Mouse (Mus musculus): ENCODE data around the gene Med21.

Med21 gene

DNA sequence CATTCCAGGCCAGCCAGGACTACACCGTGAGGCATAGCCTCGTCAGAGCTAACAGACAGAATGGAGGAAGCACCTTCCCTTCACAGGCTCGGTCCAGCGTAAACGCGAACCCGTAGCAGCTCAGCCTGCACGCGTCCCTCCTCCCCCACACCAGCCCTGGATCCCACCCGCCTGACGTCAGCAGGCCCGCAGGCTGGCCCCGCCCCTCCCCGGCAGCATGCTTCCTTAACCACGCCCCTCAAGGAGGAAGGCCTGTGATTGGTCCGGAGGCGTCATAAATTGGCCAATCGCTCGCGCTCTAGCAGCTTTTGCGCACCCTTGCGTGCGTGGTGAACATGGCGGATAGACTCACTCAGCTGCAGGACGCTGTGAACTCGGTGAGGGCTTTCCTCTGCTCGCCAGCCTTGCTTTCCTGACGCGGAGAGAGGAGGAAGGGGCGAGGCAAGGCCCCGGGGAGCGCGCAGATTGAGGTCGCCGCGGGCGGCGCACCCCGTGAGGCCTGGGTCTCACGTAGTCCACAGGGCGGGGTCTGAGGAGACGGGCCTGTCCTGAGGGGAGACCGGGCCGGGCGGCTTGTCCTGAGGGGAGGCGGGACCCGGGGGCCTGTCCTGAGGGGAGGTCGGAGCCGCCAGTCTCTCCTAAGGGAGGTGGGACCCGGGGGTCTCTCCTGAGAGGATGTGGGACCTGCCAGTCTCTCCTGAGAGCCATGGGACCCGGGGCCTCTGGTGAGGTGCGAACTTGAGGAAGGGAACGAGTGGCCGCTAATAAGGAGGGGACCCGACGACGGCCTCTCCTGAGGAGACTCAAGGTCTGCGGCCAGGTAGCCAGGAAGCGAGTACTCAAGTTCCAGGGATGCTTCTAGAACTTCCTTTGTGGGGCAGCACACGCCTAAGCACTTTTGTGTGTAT lies at the start of gene Med21, which contains the start of gene Tm7sf3:
Med21 (plus strand) TSS at position 272 of the 908 bp plus-strand sequence.
Tm7sf3 (minus strand) TSS at position 549 of the 908 bp plus-strand sequence.
- peak; percentile 97 for DNase-seq

DNA sequence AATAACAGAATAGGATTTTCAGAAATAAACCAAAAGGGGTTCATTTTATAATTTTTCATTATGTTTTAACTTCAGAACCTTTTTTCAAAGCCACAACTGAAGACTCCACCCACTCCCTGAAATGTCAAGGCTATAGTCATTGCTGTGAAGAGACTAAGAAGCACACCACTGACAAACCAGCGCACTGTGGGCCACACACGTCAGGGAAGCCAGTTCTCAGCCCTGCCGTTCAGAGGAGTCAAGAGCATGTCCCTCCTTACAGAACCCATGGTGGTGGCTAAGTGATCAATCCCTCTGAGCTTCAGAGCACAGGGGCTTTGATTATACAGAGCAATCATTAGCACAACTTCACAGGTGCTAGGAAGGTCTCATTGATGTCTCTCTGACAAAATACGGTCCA lies 39.7 kb upstream of the Med21 start:
- no peak for DNase-seq

- no peak for DNase-seq
These were observed 38.7 kb upstream of the Med21 start for GRCm38 (mm10) chr6:146603651-146604050.

GRCm38 (mm10) chr6:146611385-146611784 lies 31.0 kb upstream of the Med21 start:
- DNase-seq, result no peak

DNA sequence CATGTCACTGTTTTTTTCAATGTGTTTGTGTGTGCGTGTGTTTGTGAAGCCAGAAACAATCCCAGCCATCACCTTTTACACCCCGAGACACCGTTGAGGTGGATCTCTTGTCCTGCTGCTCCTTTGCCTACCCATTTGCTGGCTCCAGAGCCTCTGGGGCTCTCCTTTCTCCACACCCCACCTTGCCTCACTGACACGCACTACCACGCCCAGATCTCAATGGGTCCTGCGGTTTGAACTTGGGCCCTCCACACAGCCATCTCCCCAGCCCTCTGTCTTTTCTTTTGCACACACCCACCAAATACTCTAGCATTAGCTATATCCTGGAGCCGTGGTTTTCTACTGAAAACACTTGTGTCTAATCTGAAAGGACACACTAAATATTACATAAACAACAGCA lies 30.4 kb upstream of the Med21 start:
- DNase-seq, result no peak

DNA sequence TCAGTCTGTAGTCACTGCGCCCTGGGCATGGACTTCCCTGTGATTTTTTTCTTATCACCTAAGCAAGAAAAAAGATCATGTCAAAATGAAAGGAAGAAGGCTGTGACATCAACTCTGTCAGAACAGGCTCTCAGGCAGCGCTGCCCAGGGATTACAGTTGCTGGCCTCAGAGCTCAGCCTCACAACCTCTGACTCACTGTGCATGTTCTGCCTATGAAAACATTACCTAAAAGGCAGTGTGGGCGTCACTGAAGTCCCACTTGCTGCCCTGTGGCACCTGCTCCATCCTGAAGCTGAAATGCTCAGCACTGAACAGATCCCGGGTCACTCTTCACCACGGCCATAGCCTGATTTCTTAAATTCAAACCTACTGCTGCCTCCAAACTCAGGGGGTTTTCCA lies 29.6 kb upstream of the Med21 start:
- no peak for DNase-seq

GRCm38 (mm10) chr6:146613907-146614306 lies 28.4 kb upstream of the Med21 start:
- DNase-seq, result no peak

- DNase-seq, result no peak
These were observed 27.8 kb upstream of the Med21 start for GRCm38 (mm10) chr6:146614541-146614940.

- DNase-seq, result no peak
These were observed 26.5 kb upstream of the Med21 start for GRCm38 (mm10) chr6:146615891-146616290.

GRCm38 (mm10) chr6:146616670-146617069 lies 25.7 kb upstream of the Med21 start:
- DNase-seq, result no peak

GRCm38 (mm10) chr6:146628123-146628522 lies 14.2 kb upstream of the Med21 start:
- DNase-seq, result no peak

DNA sequence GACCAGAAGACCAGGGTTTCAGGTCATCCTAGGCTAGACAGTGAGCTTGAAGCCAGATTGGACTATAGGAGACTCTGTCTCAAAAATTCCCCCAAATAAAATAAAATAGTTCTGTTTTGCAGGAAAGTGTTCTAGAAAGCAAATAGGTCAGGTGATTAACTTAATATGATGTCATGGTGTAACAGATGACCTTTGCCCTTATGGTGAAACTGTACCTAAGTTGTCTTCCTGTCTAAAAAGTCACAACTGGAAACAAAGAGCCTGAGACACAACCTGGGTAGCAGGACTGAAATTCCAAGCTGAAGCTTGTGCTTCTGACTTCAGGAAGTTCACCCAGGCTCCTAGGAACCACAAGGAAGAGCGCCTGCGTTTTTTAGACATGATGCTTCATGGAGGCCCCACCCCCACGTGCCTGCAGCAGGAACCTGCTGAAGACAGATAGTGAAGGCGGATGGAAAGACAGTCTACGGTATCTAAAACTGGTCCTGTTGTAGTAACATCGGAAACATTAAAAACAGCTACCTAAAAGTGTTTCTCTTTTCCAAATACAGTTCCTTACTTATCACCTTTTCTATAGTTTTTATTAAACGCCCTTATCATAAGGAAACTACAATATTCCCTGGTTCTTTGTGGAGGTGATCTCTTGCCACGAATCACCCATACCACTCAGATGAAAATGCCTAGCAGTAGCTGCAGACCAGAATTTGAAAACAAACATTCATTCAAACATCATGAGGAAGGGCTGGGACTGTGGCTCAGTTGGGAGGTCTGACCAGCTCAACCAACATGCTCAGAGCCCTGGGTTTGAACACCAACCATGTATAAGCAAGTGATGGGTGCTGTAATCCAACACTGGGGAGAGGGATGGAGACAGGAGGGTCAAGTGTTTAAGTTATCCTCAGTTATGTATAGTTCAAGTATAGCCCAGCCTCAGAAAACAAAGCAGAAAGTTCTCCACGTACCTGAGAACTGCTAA lies 12.3 kb upstream of the Med21 start:
- no peak for DNase-seq

DNA sequence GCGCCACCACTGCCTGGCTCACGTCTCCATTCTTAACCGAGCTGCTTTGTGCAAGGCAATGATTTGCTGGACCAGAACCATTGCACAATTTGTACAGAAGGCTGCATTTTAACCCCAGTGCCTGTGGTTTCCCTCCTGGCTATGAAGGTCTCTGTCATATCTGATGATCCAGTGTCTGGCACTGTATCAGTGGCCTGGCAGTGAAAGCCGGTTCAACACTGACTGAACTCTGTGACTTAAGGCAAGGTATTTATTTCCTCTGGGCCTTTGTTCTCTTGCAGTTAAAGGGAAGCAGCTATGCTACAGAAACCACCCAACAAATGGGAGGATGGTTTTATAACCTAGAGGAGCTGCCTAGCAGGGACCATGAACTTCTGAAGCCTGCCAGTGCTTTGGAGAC lies 11.4 kb upstream of the Med21 start:
- DNase-seq, result peak; percentile 50

GRCm38 (mm10) chr6:146631847-146632246 lies 10.5 kb upstream of the Med21 start:
- no peak for DNase-seq

- no peak for DNase-seq
These were observed 9.9 kb upstream of the Med21 start for GRCm38 (mm10) chr6:146632403-146632802.

DNA sequence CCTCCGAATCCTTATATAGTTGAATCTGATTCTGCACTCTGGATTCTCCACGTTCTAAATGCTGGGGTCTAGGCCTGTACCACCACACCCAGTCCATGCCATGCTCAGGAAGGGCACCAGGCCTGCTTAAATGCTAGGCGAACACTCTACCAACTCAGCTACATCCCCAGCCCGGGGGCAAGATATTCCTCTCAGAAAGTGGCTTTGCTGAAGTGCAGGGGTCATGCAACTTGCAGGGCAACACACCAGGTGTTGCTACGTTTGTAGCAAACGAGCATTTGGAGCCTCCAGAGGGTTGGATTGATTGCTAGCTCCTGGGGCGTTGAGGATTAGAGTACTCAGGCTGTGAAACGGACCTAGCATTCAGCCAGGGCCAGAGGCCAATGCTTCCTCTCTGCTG lies 9.2 kb upstream of the Med21 start:
- DNase-seq, result peak; percentile 39

- DNase-seq, result peak; percentile 58
These were observed 8.7 kb upstream of the Med21 start for GRCm38 (mm10) chr6:146633629-146634014.

GRCm38 (mm10) chr6:146634015-146634722 lies 8.2 kb upstream of the Med21 start:
- DNase-seq, result peak; percentile 78

- DNase-seq, result no peak
These were observed 7.4 kb upstream of the Med21 start for GRCm38 (mm10) chr6:146634759-146635606.

DNA sequence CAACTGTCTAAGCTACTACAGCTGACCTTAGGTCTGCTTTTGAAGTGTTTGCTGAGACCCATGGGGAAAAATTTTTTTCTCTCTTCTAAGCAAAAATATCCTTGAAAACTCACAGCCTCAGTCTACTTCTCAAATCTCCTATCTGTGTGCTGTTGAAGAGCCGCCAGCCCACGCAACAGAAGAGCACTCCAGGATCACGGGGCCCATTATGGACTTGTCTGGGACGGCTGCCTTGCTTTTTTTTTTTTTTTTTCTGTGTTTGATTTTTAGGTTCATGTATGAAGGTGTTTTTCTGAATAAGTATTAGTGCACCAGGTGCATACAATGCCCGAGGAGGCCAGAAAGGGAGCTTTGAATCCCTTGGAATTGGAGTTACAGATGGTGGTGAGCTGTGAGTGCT lies 5.9 kb upstream of the Med21 start:
- DNase-seq, result no peak

GRCm38 (mm10) chr6:146640068-146640965 lies 2.0 kb upstream of the Med21 start:
- DNase-seq, result no peak
